Mouse (Mus musculus) WW6 (cell line): ENCODE data around the gene Slc9a1.

ENCODE experiments used
- DNase-seq: peaks from one replicate; pipeline ENCODE4 v3.0.0-alpha.2; 2013; ENCODE audit warnings: low read depth, low spot score

The Slc9a1 gene

GRCm38 (mm10) chr4:133439460-133440376 is 70.2 kb downstream of the Slc9a1 start:
- no peak for DNase-seq

- DNase-seq = no peak
These were observed 70.9 kb downstream of the Slc9a1 start for GRCm38 (mm10) chr4:133440377-133440795.

GRCm38 (mm10) chr4:133442194-133442593 is 72.7 kb downstream of the Slc9a1 start:
- DNase-seq = no peak

DNA sequence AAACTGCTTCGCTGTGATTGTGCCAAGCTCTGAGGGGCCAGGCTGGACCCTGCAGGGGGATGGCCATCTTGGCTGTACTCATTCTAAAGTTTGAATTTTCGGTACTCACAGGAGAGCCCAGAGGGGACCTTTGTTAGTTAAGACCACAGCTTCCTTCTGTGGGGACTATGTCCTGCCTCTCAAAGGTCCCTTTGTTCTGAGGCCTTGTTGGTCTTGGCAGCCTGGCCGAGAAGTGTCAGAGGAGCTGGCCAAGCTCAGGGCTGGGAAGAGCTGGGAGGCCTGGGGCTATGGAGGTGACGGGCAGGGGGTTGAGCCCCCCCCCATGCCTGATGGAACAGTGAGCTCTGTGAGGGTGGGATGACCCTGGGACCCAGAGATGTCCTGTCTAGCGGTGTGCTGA is 73.6 kb downstream of the Slc9a1 start:
- no peak for DNase-seq

DNA sequence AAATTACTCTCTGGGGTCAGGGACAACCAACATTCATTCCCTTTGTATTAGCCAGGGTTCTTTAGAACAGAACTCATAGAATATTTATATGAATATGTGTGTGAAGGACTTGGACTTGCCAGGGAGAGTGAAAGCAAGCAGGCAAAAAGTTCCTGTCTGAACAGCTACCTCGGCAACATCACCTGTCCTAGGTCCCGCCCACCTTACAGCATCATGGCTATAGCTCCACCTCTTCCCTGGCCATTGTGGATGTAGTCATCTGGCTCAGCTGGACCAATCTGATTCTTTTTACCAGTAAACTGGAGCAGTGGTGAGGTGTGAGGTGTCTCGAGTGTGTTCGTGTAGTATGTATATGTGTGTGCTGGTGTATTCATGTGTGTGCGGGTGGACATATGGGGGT is 76.2 kb downstream of the Slc9a1 start:
- DNase-seq = no peak

DNA sequence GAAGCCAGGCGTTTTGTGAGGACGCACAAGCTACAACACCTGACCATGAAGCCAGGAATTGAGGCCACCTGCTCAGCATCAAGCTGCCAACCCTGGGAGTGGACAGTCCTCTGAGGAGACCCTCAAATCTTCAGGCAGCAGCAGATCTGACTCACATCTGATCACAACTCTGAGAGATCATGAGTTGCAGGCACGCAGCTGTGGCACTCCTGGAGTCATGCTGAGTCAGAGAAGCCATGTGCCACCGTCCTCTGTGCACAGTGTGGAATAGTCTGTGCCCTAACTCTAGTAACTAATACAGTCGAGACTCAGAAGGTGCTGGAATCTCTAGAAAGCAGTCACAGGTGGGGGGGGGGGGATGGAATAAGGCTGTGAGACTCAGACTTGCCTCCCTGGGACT is 77.9 kb downstream of the Slc9a1 start:
- DNase-seq = no peak

DNA sequence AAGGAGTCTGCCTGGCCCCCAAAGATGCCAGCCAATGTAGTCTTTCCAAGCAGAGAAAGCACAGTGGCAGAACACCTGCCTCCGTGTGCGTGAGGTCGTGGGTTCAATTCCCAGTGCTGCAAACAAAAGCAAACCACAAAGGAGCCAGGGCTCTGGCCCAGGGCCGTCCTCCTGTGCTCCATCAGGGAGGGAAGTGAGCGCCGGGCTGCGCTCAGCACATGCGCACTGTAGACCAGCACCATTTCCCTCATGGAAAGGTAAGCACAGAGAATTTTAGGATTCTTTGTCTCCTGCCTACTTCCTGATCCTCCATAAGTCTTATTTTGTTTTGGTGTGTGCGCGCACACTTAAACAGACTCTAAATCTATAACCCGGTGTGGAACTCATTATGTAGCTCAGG is 78.5 kb downstream of the Slc9a1 start:
- no peak for DNase-seq

GRCm38 (mm10) chr4:133448708-133449388 is 79.3 kb downstream of the Slc9a1 start:
- no peak for DNase-seq

- DNase-seq = no peak
These were observed 80.2 kb downstream of the Slc9a1 start for GRCm38 (mm10) chr4:133449726-133450125.

DNA sequence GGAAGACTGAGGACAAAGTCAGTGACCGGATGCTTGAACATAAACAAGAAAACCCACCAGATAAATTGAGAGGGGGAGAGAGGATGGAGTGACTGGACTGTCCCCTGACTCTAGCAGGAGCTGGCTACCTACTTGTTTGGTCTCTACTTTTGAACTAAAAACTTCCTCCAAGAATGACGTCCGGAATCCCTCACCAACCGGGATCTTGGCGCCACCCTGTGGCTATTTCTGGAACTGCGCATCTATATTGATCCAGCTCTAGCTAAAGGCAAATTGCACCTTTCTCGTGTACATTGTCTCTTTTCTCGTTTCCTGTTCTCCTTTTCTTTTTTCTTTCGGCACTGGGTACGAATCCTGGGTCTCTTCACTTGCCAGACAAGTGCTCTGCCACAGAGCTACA is 82.0 kb downstream of the Slc9a1 start:
- DNase-seq = no peak

- no peak for DNase-seq
These were observed 82.9 kb downstream of the Slc9a1 start for GRCm38 (mm10) chr4:133452433-133452832.

- no peak for DNase-seq
These were observed 88.5 kb downstream of the Slc9a1 start for GRCm38 (mm10) chr4:133458044-133458443.

GRCm38 (mm10) chr4:133460006-133460405 is 90.5 kb downstream of the Slc9a1 start:
- no peak for DNase-seq

- DNase-seq = no peak
These were observed 91.4 kb downstream of the Slc9a1 start for GRCm38 (mm10) chr4:133460796-133461325.

DNA sequence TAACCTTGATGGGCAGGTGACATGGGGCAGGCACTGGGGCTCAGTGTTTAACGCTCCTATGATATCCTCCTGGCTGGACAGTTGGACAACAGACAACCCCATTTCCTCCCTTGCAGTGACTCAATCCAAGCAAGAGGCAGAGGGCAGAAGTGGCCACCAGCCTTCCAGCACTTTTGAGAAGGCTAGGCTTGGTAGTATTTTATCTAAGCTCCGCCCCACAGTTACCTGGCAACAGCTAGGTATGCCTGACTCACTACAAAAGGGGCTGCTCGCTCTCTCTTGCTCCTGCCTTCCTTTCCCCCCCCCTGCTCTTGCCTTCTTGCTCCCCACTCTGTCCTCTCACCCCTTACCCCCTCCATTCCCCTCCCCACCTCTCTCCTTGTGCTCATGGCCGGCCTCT is 91.9 kb downstream of the Slc9a1 start:
- no peak for DNase-seq

DNA sequence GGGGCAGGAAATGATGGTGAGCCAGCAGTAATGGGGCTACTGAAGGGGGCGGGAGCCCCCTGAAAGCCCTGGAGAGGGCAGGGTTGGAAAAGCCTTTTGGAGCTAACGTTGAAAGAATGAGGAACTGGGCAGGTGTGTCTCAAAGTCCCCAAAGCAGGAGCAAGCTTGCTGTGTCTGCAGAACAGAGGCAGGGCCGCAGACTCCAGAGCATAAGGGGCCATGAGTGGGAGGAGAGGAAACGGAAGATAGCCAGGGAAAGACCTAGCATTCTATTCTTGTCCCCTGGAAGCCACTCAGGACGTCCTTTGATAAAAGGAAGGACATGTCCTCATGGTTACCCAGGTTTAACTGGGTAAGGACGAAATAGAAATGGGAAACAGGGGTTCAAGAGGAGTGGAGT is 93.7 kb downstream of the Slc9a1 start:
- no peak for DNase-seq

DNA sequence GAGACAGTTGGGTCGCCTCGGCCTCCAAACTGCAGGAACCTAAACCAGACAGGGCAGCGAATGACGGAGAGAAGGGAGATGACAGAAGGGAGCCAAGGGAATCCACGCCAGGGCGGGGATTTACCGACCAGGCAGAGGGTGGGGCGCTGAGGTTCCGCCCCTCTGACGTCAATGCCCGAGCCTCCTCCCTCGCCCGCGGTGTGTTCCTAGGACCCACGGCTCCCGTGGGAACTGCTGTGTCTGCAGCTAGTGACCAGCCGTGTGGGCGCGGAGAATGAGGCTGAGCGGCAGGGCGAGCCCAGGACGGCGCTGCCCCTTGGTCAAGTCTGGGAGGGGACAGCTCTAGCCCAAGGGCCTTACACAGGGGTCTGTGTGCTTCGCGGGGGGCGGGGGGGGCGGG is 98.6 kb downstream of the Slc9a1 start:
- DNase-seq = no peak

DNA sequence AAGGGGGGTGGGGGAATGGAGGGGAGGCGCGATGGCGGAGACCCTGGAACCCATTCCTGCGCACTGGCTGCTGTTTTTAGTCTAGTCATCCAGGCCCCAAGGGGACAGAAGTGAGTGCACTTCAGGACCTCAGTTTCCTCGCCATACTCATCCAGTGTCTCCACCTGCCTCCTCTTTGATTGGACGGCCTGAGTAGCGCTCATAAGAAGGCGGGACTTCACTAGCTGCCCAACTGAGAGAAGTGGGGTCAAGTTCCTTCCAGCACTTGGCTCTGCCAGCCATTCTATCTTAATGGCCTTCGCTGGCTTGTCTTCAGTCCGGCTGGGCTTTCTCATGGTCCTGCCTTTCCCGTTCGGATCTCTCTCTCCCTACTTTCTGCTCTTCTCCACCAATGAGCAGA is 99.6 kb downstream of the Slc9a1 start:
- DNase-seq = no peak

- DNase-seq = no peak
These were observed 101.8 kb downstream of the Slc9a1 start for GRCm38 (mm10) chr4:133471135-133471821.
